Mouse (Mus musculus) right cerebral cortex, adult 2 months (tissue): ENCODE data around the gene Gm13889.

Experiments
- DNase-seq, 2 experiments: peaks; one replicate each; pipeline ENCODE4 v3.0.0; 2021 to 2022; ENCODE audit warnings: low spot score in 2 of 2

The Gm13889 gene

DNA sequence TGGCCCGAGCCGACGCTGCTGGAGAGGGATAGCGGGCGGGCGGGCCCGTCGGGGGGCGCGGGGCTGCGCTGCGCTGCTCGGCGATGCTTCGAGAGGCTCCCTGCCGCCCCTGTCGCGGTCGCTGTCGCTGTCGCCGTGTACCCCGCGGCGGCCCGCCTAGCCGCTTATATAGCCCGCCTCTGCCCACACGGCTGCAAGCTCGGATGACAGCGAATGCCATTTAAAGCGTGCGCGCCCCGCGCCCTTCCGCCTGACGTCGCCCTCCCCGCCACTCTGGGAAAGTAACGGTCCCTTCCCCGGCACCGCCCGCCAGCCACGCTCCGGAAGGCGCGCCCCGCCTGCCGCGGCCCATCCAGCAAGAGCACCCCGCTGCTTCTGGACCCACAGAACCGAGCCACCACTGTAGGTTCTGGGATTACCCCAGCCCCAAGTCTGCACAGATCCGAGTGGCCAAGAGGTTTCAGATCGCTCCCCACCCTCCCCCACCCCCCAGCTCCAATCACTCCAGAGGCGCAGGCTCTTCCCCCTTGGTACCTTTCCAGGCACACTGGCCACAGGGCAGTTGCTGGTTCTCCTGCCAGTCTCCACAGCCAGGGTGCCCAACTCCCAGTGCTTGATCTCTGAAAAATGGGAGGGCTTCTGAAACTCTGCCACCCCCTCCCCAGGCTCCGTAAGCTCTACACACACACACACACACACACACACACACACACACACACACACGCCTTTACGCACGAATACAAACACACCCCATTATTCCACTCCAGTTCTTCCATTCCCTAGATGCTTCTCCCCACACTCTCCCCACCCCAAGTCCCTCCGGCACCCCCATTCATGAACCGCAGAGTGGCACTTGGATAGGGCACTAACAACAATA lies at the start of gene Gm13889:
Gene Gm13889, minus strand, starts transcription at position 294 of the 877 bp plus-strand sequence.
- peak; percentile 81 to 82 for DNase-seq

- DNase-seq, result peak; percentile 96
These were observed 45.3 kb upstream of the Gm13889 start for GRCm38 (mm10) chr2:94002331-94002730.

- no peak for DNase-seq
These were observed 44.9 kb upstream of the Gm13889 start for GRCm38 (mm10) chr2:94001918-94002317.

- no peak for DNase-seq
These were observed 44.4 kb upstream of the Gm13889 start for GRCm38 (mm10) chr2:94001411-94001810.

DNA sequence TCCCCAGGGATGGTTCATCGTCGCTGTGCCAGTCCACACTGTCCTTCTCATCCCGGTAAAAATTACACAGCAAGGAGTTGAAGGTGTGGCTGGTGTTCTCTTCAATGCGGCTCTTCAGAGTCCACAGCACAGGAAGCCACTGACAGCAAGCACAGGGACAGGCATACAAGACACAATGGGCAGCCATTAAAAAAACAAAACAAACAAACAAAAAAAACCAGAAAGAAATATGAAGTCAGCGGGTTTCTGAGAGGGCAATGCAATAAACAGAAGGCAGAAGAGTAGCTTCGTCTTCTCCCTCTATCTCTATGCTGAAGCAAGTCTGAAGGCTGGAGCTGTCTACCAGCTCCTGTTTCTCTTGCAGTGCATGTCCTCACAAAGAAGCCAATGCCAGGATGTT lies 39.3 kb upstream of the Gm13889 start, which contains the start of gene Gm27027:
Gene Gm27027, minus strand, starts transcription at position 101 of the 400 bp plus-strand sequence.
- DNase-seq, result no peak

- DNase-seq, result no peak
These were observed 35.8 kb upstream of the Gm13889 start for GRCm38 (mm10) chr2:93992810-93993209.

DNA sequence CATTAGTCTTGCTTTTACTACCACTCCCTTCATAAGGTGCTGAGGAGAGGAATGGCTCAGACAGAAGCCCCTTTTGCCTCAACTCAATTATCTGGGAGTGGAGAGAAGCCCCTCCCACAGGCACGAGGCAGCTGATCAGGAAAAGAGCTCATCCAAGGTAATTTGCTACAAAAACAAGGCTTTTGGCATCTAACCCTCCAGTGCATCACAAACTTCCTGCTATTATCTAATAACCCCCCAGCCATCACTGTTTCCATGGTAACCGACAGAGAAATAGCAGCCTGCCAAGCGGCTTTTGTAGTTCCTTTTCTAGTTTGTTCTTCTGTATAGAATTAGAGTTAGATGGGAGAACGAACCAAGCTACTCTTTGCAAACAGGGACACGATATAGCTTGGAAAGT lies 35.3 kb upstream of the Gm13889 start:
- DNase-seq, result peak in 1 of 2 experiments; percentile 15

GRCm38 (mm10) chr2:93991336-93991735 lies 34.3 kb upstream of the Gm13889 start:
- no peak for DNase-seq

GRCm38 (mm10) chr2:93988440-93988839 lies 31.4 kb upstream of the Gm13889 start:
- DNase-seq, result no peak

DNA sequence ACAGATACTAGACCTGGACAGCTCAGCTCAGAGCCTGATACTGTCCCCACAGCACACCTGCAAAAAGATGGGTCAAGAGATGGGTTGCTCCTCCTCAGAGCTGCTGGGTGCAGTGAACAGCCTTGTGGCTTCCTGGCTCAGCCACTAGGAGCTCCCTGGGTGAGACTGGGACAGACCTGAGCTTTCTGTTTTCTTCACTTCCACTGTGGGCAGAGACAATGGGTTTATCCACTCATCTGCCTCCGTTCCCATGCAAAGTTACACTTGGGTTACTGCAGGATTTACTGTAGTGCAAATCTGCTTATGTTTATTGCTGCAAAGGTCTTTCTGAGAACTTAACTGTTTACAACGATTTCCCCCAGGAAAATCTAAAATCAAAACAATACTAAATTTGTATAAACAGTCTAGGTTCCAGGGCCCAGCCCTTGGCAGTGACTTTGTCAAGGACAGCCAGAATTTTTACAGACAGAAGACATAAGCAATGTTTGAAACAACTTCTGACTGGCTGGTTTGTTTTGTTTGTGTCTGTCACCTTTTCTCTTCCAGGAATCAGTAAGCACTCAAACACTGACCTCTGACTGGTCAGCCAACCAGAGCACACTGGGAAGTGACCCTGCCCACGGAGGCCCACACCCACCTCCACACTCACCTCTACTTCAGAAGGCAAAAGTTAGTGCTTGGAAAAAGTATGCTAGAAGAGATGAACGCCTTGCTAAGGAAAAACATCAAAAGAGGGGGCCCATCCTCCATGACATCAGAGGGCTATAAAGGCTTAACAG lies 25.6 kb upstream of the Gm13889 start:
- no peak for DNase-seq

DNA sequence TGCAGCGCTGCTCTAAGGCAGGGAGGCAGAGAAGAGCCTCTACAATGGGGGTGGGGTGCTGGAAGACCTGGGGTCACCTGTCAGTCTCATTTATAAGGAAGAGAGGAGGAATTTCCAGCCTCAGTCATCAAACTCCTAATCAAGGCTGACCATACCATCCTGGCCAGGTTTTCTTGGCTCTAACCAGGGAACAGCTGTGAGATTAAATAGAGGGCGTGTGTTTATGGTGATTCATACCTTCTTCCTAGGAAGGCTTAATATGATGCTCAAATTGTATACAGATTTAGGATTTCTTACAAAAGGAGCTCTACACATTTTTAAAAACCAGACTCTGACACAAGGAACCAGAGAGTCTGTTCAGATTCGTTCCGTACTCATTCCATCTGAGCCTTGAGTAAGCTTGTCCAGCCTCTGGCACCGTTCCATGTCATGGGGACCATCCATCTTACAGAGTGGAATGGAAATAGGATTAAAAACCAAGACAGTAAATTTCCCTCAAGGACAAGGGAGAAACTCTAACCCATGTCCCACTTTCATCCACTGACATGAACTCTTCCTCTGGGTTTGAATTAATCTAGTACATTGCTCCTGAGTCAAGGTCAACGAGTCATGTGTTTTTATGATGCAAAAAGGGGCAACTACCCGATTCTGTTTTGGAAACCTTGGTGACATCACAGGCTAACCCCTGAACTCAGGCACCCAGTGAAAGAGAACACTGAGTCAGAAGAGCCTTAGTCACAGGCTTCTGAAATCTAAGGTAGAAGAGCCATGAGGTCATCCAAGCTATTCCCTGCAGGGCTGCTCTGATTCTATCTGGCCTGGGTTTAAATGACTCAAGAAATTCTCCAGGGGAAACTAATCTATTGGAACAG lies 22.5 kb upstream of the Gm13889 start:
- DNase-seq, result no peak

DNA sequence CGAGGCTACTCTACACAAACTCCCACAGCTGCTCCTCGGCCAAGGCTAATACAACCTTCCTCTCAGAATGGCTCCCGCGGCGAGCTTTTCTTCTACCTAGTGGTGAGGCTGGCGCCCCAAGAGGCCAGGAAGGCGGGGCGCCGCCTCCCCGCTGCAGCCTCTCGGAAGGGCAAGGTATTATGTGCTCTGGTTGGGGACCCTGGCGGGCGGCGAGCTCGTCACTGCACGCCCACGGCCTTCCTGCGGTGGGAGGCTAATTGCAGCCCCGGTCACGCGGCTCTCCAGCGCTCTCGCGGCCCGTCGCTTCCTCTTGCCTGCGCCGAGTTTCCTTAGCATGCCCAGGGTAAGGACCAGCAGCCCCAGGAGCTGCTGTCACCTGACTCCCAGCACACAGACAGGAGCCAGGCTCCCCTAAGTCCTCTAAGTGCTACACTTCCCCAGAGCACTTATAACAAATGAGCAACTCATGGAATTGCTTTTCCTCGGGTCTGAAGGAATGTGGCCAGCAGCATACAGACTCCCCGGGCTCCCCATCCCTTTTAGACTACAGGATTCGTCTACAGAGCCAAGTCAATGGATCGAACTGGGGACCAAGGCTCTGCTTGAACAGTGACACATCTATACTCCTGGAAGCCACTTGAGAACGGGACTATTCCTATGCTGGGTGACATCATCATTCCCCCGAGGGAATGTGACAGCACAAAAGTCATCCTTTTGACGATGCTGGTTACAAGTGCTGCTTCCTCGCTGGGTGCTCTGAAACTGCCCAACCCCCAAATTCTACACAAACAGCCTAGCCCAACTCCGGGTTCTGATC lies 19.6 kb upstream of the Gm13889 start:
- DNase-seq, result peak in 1 of 2 experiments; percentile 59

- no peak for DNase-seq
These were observed 18.8 kb upstream of the Gm13889 start for GRCm38 (mm10) chr2:93975526-93976435.

DNA sequence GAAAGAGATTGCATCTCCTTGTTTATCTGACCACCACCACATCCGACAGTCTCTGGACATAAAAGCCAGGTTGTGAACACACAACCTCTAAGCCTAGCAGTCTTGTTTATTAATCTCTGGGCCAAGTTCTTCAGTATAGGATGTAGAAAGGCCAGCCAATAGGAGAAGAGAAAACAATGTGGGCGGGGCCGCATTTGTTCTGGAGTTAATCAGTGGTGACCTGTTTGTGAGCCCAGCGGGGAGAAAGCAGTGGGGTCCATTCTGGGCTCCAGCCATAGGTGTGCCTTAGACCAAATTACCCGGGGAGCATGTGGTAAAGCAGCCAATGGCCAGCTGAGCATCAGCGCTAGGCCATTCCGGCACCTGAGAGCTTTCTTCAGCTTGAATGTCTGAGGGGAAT lies 18.0 kb upstream of the Gm13889 start:
- DNase-seq, result no peak

DNA sequence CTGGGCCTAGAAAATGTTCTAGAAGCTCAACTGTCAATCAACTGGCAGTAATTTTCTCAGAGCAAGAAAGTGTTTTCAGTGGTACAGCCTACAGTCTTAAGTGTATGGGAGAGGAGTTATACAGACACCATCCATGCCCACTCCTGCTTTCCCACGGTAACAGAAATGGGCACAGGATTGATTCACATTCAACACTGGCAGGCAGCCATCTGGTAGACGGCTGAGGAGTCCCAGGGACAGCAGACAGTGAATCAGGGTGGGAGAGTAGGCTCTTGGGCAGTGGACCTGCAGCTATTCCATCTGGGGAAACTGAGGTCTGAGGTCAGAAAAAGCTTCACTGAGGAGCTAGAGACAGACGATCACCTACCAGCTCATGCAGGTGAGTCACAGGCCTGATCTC lies 14.6 kb upstream of the Gm13889 start:
- no peak for DNase-seq

GRCm38 (mm10) chr2:93964494-93965160 lies 7.6 kb upstream of the Gm13889 start:
- DNase-seq, result no peak

DNA sequence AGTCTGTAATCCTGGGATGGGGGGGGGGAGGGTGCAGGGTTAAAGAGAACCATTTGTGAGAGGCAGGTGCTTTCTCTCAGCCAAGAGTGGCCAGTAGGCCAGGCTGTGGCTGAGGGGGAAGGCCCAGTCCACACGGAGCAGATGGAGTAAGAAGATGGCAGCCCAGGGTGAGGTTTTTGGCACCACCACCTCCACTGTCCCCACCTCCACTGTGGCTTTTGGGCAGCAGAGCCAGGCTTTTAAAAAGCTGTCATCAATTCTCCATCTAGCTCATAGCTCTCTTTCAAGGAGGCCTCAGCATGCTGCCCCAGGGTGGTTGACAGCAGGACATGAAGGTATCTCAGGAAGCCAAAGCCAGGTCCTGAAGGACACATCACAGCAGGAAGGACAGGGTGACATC lies 6.8 kb upstream of the Gm13889 start:
- no peak for DNase-seq

DNA sequence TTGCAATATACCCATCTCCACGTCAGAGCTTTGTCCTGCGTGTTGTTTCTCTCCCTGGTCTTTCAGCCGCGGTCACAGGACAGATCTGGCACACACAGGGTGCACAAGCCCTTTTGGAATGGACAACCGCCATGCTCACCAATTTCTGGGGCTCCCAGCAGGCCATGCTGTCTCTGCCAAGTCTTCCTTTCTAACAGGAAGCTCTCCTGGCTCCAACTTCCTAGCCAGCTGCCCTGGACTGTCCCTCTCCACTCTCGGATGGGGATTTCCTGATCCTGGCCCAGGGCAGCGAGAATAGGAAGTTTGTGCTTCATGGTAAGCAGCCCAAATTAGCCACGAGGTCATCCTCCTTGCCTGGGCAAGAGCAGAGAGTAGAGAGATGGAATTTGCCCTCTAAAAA lies 4.7 kb upstream of the Gm13889 start:
- no peak for DNase-seq

DNA sequence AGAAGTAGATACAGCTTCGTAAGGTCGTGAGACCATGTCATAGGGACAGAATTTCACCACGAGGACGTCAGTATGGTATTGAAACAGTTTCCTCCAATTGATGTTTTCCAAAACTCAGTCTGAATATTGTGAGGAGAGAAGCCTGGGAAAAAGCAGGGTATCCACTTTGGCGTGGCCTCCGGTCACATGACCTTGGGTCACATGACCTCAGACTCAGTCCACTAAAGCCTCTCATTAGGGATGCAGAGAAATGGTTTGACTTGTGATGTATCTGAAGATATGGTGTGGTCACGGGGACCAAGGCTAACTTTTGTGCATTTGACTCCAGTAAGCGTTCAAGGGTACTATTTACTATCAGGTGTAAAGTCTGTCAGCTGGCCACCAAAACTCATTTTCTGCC lies 2.3 kb upstream of the Gm13889 start:
- no peak for DNase-seq
